Mouse (Mus musculus): Measurements from ENCODE around the gene Praf2. TPM values are rescaled to one million over a fixed set of nuclear protein-coding genes. Genes with fewer than 3 reads are reported as not detected.

Praf2 gene
- polyA plus RNA-seq (2014; fragmentation: Nextera tagmentation; extraction: Ambion mirVana), result 83.5 and 85.5 TPM in 2 replicates

DNA sequence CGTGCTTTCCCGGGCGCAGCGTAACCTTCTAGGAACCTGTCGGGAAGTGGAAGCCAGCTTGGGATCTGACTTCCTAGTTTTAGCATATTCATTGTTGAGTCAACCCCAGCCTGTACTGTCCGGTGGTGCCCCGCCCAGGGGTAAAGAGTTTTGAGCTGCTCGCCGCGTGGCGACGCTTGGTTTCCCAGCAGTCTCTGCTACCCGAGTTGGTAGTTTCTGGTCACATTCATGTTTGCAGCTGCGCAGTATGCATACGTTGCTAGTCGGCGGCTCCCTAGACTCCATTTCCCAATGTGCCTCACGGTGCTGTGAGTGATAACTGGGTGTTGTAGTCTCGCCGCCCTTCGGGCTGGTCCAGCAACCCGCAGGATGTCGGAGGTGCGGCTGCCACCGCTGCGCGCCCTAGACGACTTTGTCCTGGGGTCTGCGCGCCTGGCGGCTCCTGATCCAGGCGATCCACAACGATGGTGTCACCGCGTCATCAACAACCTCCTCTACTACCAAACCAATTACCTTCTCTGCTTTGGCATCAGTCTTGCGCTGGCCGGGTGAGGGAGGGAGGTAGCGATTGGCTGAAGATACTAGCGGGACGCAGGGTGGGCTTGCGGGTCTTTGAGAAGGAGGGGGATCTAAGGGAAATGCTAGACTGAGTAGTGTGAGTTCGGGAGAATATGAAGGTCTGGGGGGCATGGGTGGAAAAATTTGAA, at the start of gene Praf2:
TSS of gene Praf2 (plus strand) at position 225 of the 707 bp plus-strand sequence.
- DNase-seq (ENCODE audit: low spot score) (peak; percentile 96), ATAC-seq (ENCODE audit: low read depth) (peak; percentile 97)
- 0 out of 2 replicates have a peak, but pooled peaks cover 10% of the 10 kb centered on the region for H3K36me3 ChIP-seq (ENCODE audit: control insufficient read depth, insufficient read depth, low read length)
- no peaks in the 10 kb centered on the region for H3K4me1 ChIP-seq (ENCODE audit: control insufficient read depth, insufficient read depth, low read length)
- no peaks in the 10 kb centered on the region for H3K27me3 ChIP-seq (replicated peaks; ENCODE audit: control insufficient read depth, insufficient read depth, low read length)
- peak within 1 kb of the TSS; percentile 48 for H3K4me3 ChIP-seq (ENCODE audit: low read depth, low read length)
- H3K4me2 ChIP-seq (ENCODE audit: low read depth, low read length), result peak within 1 kb of the TSS; percentile 57
- no peak within 1 kb of the TSS; the same call in none of the 2 replicates for H3K27ac ChIP-seq (replicated peaks; ENCODE audit: low read depth, low read length)
- peak within 1 kb of the TSS; percentile 60 for H3K9ac ChIP-seq (ENCODE audit: low read depth, low read length)
- 20% methylated on average over 42 of the region's 42 CpGs for WGBS
- no peaks in the 10 kb centered on the region for H3K9me3 ChIP-seq (ENCODE audit: control insufficient read depth, low read length)

DNA sequence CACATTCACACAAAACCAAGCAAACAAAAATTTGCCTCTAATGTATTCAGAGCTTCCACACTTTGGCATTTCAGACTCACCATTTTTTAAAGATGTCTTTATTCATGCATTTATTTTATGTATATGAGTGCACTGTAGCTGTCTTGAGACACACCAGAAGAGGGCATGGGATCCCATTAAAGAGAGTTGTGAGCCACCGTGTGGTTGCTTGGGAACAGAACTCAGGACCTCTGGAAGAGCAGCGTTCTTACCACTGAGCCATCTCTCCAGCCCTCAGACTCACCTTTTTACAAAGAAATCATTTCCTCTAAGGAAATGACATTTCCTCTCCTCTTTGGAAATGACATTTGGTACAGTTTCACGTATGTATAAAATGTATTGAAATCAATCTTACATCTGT, 49.3 kb upstream of the Praf2 start:
- Histone ChIP-seq H3K9me3 (ENCODE audit: control insufficient read depth, low read length) (no peaks in the 10 kb centered on the region), H3K4me3 (ENCODE audit: low read depth, low read length) (no peak overlapping the region), H3K36me3 (ENCODE audit: control insufficient read depth, insufficient read depth, low read length) (no peaks in the 10 kb centered on the region), H3K4me1 (ENCODE audit: control insufficient read depth, insufficient read depth, low read length) (no peaks in the 10 kb centered on the region), H3K27ac (replicated peaks; ENCODE audit: low read depth, low read length) (no peak overlapping the region), H3K9ac (ENCODE audit: low read depth, low read length) (no peak overlapping the region), H3K4me2 (ENCODE audit: low read depth, low read length) (peak overlapping the region; percentile 55; the same call in 1 of the 2 replicates), H3K27me3 (replicated peaks; ENCODE audit: control insufficient read depth, insufficient read depth, low read length) (no peaks in the 10 kb centered on the region)
- no peak for ATAC-seq (ENCODE audit: low read depth)
- no peak for DNase-seq (ENCODE audit: low spot score)
- 47% methylated on average over 3 of the region's 3 CpGs for WGBS

DNA sequence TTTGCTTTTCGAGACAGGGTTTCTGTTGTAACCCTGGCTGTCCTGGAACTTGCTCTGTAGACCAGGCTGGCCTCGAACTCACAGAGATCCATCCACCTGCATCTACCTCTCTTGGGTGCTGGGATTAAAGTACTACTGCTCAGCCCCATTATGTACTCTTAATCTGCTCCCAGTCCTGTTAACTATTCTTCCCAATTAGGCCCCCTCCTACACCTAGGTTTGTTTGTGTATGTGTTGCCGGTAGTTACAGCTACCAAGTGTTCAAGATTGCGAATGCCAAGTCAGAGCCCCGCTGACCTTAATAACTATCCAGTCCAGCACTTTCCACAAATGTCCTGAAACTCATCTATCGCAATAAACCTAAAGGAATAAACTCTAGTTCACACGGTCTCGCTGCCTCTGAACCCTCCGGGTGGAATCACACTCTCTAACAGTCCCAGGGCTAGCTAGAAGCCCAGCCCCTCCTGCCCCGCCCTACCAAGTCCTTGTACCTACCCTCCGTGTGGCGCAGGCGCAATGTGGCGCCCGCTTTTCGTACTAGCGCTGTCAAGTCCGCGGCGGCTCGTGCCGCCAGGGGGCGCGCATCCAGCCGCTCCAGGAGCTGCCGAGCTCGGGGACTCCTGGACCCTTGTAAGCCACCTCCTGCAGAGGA, 48.7 kb upstream of the Praf2 start:
- peak; percentile 94 for DNase-seq (ENCODE audit: low spot score)
- H3K4me3 ChIP-seq (ENCODE audit: low read depth, low read length), result peak overlapping the region; percentile 30
- no peaks in the 10 kb centered on the region for H3K9me3 ChIP-seq (ENCODE audit: control insufficient read depth, low read length)
- H3K4me1 ChIP-seq (ENCODE audit: control insufficient read depth, insufficient read depth, low read length), result no peaks in the 10 kb centered on the region
- H3K36me3 ChIP-seq (ENCODE audit: control insufficient read depth, insufficient read depth, low read length), result no peaks in the 10 kb centered on the region
- H3K9ac ChIP-seq (ENCODE audit: low read depth, low read length), result no peak overlapping the region
- H3K27me3 ChIP-seq (replicated peaks; ENCODE audit: control insufficient read depth, insufficient read depth, low read length), result no peaks in the 10 kb centered on the region
- peak overlapping the region; percentile 55 for H3K4me2 ChIP-seq (ENCODE audit: low read depth, low read length)
- peak; percentile 98 for ATAC-seq (ENCODE audit: low read depth)
- 23% methylated on average over 18 of the region's 27 CpGs for WGBS
- no peak overlapping the region for H3K27ac ChIP-seq (replicated peaks; ENCODE audit: low read depth, low read length)

DNA sequence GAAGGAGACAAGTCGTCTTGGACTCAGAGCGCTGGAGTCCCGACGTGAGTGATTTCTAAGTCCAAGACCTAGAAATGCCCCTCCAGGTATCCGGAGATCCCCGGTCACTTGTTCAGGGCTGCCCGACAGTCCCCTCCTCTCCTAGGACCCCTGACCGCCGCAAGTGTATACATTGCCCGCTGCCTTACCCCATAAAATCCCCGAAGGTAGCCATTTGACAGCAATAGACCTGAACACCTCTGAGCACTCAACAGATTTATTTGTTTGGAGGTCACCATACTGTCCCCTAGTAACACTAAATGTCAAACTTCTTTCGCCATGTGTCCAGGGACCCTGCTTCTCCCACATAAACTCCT, 48.2 kb upstream of the Praf2 start:
- H3K27me3 ChIP-seq (replicated peaks; ENCODE audit: control insufficient read depth, insufficient read depth, low read length), result no peaks in the 10 kb centered on the region
- ATAC-seq (ENCODE audit: low read depth), result no peak

DNA sequence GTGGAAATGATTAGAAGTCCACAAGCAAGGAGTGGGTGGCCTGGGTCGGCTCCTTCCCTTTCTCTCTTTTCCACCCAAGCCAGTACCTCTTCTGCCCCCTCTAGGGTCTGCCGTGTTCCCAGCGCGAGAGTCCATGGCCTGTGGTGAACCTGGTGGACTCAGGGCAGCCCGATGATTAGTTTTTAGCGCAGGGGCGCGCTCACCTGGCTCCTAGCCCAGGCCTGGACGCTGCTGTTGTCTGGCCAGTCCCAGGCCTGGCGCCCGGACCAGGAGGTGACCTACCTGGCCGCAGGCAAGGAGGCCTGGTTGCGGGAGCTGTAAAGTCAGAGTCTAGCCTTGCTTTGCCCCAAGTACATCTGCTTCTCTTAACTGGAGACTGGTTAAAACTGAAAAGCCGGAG, 47.4 kb upstream of the Praf2 start, which contains the start of gene Magix:
TSS of gene Magix (minus strand) at position 388 of the 400 bp plus-strand sequence.
- no peaks in the 10 kb centered on the region for H3K4me1 ChIP-seq (ENCODE audit: control insufficient read depth, insufficient read depth, low read length)
- H3K9me3 ChIP-seq (ENCODE audit: control insufficient read depth, low read length), result no peaks in the 10 kb centered on the region
- H3K27ac ChIP-seq (replicated peaks; ENCODE audit: low read depth, low read length), result no peak within 1 kb of the TSS
- H3K27me3 ChIP-seq (replicated peaks; ENCODE audit: control insufficient read depth, insufficient read depth, low read length), result no peaks in the 10 kb centered on the region
- ATAC-seq (ENCODE audit: low read depth), result no peak
- no peaks in the 10 kb centered on the region for H3K36me3 ChIP-seq (ENCODE audit: control insufficient read depth, insufficient read depth, low read length)
- WGBS, result 63% methylated on average over 11 of the region's 14 CpGs
- no peak for DNase-seq (ENCODE audit: low spot score)
- H3K9ac ChIP-seq (ENCODE audit: low read depth, low read length), result no peak within 1 kb of the TSS
- H3K4me3 ChIP-seq (ENCODE audit: low read depth, low read length), result peak within 1 kb of the TSS; percentile 30
- H3K4me2 ChIP-seq (ENCODE audit: low read depth, low read length), result peak within 1 kb of the TSS; percentile 55

More for the DNA sequence above, 48.2 kb upstream of the Praf2 start:
- Histone ChIP-seq H3K9ac (ENCODE audit: low read depth, low read length) (no peak overlapping the region), H3K36me3 (ENCODE audit: control insufficient read depth, insufficient read depth, low read length) (no peaks in the 10 kb centered on the region), H3K9me3 (ENCODE audit: control insufficient read depth, low read length) (no peaks in the 10 kb centered on the region), H3K27ac (replicated peaks; ENCODE audit: low read depth, low read length) (no peak overlapping the region), H3K4me2 (ENCODE audit: low read depth, low read length) (peak overlapping the region; percentile 55), H3K4me3 (ENCODE audit: low read depth, low read length) (peak overlapping the region; percentile 30), H3K4me1 (ENCODE audit: control insufficient read depth, insufficient read depth, low read length) (no peaks in the 10 kb centered on the region)
- no peak for DNase-seq (ENCODE audit: low spot score)
- WGBS, result 17% methylated on average over 11 of the region's 12 CpGs

DNA sequence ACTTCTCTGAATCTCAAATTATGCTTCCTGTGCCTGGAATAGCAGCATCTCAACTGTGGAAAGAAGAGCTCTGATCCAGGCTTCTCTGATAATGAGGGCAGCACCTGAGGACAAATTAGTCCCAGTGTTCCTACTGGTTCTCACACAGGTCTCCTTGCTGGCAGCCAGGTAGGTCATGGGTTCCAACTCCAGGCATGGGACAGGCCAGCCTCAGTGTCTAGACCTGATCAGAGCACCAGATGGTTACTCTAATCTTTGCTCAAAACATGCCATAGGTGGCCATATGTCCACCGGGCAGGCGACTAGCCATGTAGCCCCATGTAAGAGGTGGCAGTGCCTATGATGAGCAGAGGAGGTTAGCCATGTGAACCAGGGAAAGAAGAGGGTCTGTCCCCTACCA, 39.9 kb upstream of the Praf2 start:
- H3K36me3 ChIP-seq (ENCODE audit: control insufficient read depth, insufficient read depth, low read length), result no peaks in the 10 kb centered on the region
- H3K4me3 ChIP-seq (ENCODE audit: low read depth, low read length), result no peak overlapping the region
- no peaks in the 10 kb centered on the region for H3K27me3 ChIP-seq (replicated peaks; ENCODE audit: control insufficient read depth, insufficient read depth, low read length)
- H3K4me1 ChIP-seq (ENCODE audit: control insufficient read depth, insufficient read depth, low read length), result no peaks in the 10 kb centered on the region
- no peak overlapping the region for H3K9ac ChIP-seq (ENCODE audit: low read depth, low read length)
- no peak overlapping the region for H3K27ac ChIP-seq (replicated peaks; ENCODE audit: low read depth, low read length)
- no peak overlapping the region for H3K4me2 ChIP-seq (ENCODE audit: low read depth, low read length)
- 88% methylated on average over 2 of the region's 2 CpGs for WGBS
- ATAC-seq (ENCODE audit: low read depth) (no peak), DNase-seq (ENCODE audit: low spot score) (no peak)
- H3K9me3 ChIP-seq (ENCODE audit: control insufficient read depth, low read length), result no peaks in the 10 kb centered on the region

DNA sequence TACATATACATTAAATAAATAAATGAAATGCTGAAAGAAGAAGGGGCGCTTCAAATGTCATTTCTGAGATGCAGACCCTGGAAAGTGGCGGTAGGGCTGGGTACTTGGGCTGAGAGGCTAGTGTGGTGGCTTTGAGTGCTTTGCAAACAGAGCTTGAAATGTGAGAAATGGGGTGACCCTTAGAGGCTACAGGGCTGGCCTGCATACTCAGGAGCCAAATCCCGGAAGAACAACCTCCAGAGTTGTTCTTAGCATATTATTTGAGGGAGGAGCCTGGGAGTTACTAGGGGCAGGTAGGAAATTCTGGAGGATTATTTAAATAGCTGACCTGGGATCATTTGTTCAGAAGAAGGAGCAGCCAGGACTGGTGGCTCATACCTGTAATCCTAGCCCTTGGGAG, 37.8 kb upstream of the Praf2 start:
- H3K9ac ChIP-seq (ENCODE audit: low read depth, low read length), result no peak overlapping the region
- H3K4me3 ChIP-seq (ENCODE audit: low read depth, low read length), result no peak overlapping the region
- H3K4me2 ChIP-seq (ENCODE audit: low read depth, low read length), result no peak overlapping the region
- H3K27me3 ChIP-seq (replicated peaks; ENCODE audit: control insufficient read depth, insufficient read depth, low read length), result no peaks in the 10 kb centered on the region
- no peaks in the 10 kb centered on the region for H3K36me3 ChIP-seq (ENCODE audit: control insufficient read depth, insufficient read depth, low read length)
- DNase-seq (ENCODE audit: low spot score) (no peak), ATAC-seq (ENCODE audit: low read depth) (peak; percentile 9; the same call in 1 of the 2 replicates)
- H3K4me1 ChIP-seq (ENCODE audit: control insufficient read depth, insufficient read depth, low read length), result no peaks in the 10 kb centered on the region
- whole genome bisulfite sequencing, result 63% methylated on average over 3 of the region's 3 CpGs
- no peaks in the 10 kb centered on the region for H3K9me3 ChIP-seq (ENCODE audit: control insufficient read depth, low read length)
- no peak overlapping the region for H3K27ac ChIP-seq (replicated peaks; ENCODE audit: low read depth, low read length)

DNA sequence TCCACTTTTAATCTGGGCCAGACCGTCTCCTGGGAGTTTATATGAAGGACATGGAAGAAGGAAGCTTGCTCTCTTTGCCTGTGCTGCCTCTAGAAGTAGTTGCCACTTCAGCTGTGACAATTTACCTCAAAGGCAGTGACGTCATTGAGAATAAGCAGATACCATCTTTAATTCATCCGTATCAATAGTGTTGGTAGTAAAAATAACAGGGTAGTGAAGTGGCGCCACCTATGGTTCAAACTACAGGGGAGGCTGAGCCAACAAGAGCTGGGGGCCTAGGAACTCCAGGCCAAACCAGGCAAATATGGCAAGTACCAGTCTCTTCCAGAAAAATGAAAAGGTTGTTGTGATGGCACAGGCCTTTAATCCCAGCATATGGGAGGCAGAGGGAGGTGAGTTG, 35.4 kb upstream of the Praf2 start:
- no peaks in the 10 kb centered on the region for H3K4me1 ChIP-seq (ENCODE audit: control insufficient read depth, insufficient read depth, low read length)
- 34% methylated on average over 4 of the region's 4 CpGs for WGBS
- no peak overlapping the region for H3K9ac ChIP-seq (ENCODE audit: low read depth, low read length)
- H3K27ac ChIP-seq (replicated peaks; ENCODE audit: low read depth, low read length), result no peak overlapping the region
- no peak for ATAC-seq (ENCODE audit: low read depth)
- no peaks in the 10 kb centered on the region for H3K9me3 ChIP-seq (ENCODE audit: control insufficient read depth, low read length)
- no peak for DNase-seq (ENCODE audit: low spot score)
- H3K4me3 ChIP-seq (ENCODE audit: low read depth, low read length), result no peak overlapping the region
- H3K36me3 ChIP-seq (ENCODE audit: control insufficient read depth, insufficient read depth, low read length), result no peaks in the 10 kb centered on the region
- no peak overlapping the region for H3K4me2 ChIP-seq (ENCODE audit: low read depth, low read length)
- H3K27me3 ChIP-seq (replicated peaks; ENCODE audit: control insufficient read depth, insufficient read depth, low read length), result no peaks in the 10 kb centered on the region

Measured in embryonic facial prominence, embryonic 14.5 days (tissue).